Mouse (Mus musculus): ENCODE results near the gene Immp2l. TPM values are rescaled to one million over a fixed set of nuclear protein-coding genes. Genes with fewer than 3 reads are reported as not detected.

Immp2l gene
- polyA plus RNA-seq, 1 experiment = 9.6 TPM

GRCm38 (mm10) chr12:41401923-41402322 lies 378.0 kb downstream of the Immp2l start:
- no peaks in the 10 kb centered on the region for H3K36me3 ChIP-seq (ENCODE audit: control insufficient read depth, insufficient read depth)
- TF ChIP-seq TCF12 (IDR thresholded peaks at IDR 0.05; ENCODE audit: insufficient read depth, poor library complexity, severe bottlenecking) = no peak
- TF ChIP-seq USF1 (IDR thresholded peaks at IDR 0.05; ENCODE audit: low read depth) = no peak
- no peak for TF ChIP-seq TCF3 (IDR thresholded peaks at IDR 0.05; ENCODE audit: insufficient read length, low read depth)
- TF ChIP-seq E2F4 (IDR thresholded peaks at IDR 0.05; ENCODE audit: insufficient read depth) = no peak
- TF ChIP-seq MYOG (IDR thresholded peaks at IDR 0.05; ENCODE audit: control insufficient read depth in 1 of 3, insufficient read depth in 1 of 3, insufficient read length in 2 of 3, low read depth in 2 of 3) = no peak
- no peak for TF ChIP-seq REST (IDR thresholded peaks at IDR 0.05; ENCODE audit: insufficient read depth, insufficient read length)
- TF ChIP-seq SRF (IDR thresholded peaks at IDR 0.05; ENCODE audit: control insufficient read depth, insufficient read length, low read depth) = no peak
- TF ChIP-seq MYOD1 (IDR thresholded peaks at IDR 0.05; ENCODE audit: control insufficient read depth in 1 of 3, insufficient read length in 2 of 3, low read depth in 2 of 3) = no peak
- TF ChIP-seq MAX (IDR thresholded peaks at IDR 0.05; ENCODE audit: low read depth) = no peak
- TF ChIP-seq POLR2AphosphoS2 (IDR thresholded peaks at IDR 0.05; ENCODE audit: insufficient read length, low read depth) = no peak
- no peak for TF ChIP-seq CEBPB (IDR thresholded peaks at IDR 0.05; ENCODE audit: insufficient read depth, poor library complexity, severe bottlenecking)
- TF ChIP-seq POLR2A (IDR thresholded peaks at IDR 0.05; ENCODE audit: insufficient read length, low read depth) = no peak
- no peaks in the 10 kb centered on the region for H3K79me2 ChIP-seq (ENCODE audit: control insufficient read depth, insufficient read depth)
- no peak overlapping the region for H3K4me3 ChIP-seq
- H3K4me2 ChIP-seq (ENCODE audit: low read depth) = no peak overlapping the region
- no peaks in the 10 kb centered on the region for H3K27me3 ChIP-seq (ENCODE audit: control insufficient read depth, insufficient read depth, insufficient read length)
- H3ac ChIP-seq (ENCODE audit: control insufficient read depth, insufficient read length) = no peak overlapping the region

- no peak overlapping the region for H3K4me3 ChIP-seq
- no peaks in the 10 kb centered on the region for H3K79me2 ChIP-seq (ENCODE audit: control insufficient read depth, insufficient read depth)
- no peaks in the 10 kb centered on the region for H3K27me3 ChIP-seq (ENCODE audit: control insufficient read depth, insufficient read depth, insufficient read length)
- no peak overlapping the region for H3K4me2 ChIP-seq (ENCODE audit: low read depth)
- no peaks in the 10 kb centered on the region for H3K36me3 ChIP-seq (ENCODE audit: control insufficient read depth, insufficient read depth)
- TF ChIP-seq MYOG (IDR thresholded peaks at IDR 0.05; ENCODE audit: control insufficient read depth in 1 of 3, insufficient read depth in 1 of 3, insufficient read length in 2 of 3, low read depth in 2 of 3) (no peak), MYOD1 (IDR thresholded peaks at IDR 0.05; ENCODE audit: control insufficient read depth in 1 of 3, insufficient read length in 2 of 3, low read depth in 2 of 3) (no peak), USF1 (IDR thresholded peaks at IDR 0.05; ENCODE audit: low read depth) (no peak), REST (IDR thresholded peaks at IDR 0.05; ENCODE audit: insufficient read depth, insufficient read length) (no peak), SRF (IDR thresholded peaks at IDR 0.05; ENCODE audit: control insufficient read depth, insufficient read length, low read depth) (no peak), E2F4 (IDR thresholded peaks at IDR 0.05; ENCODE audit: insufficient read depth) (no peak)
- H3ac ChIP-seq (ENCODE audit: control insufficient read depth, insufficient read length) = no peak overlapping the region
Observed at GRCm38 (mm10) chr12:41409431-41409830, 385.5 kb downstream of the Immp2l start.

GRCm38 (mm10) chr12:41416635-41417034 lies 392.7 kb downstream of the Immp2l start:
- TF ChIP-seq MYOD1 (IDR thresholded peaks at IDR 0.05; ENCODE audit: control insufficient read depth in 1 of 3, insufficient read length in 2 of 3, low read depth in 2 of 3) = no peak
- TF ChIP-seq MAX (IDR thresholded peaks at IDR 0.05; ENCODE audit: low read depth) = no peak
- TF ChIP-seq CEBPB (IDR thresholded peaks at IDR 0.05; ENCODE audit: insufficient read depth, poor library complexity, severe bottlenecking) = no peak
- no peak for TF ChIP-seq REST (IDR thresholded peaks at IDR 0.05; ENCODE audit: insufficient read depth, insufficient read length)
- no peak for TF ChIP-seq E2F4 (IDR thresholded peaks at IDR 0.05; ENCODE audit: insufficient read depth)
- no peak for TF ChIP-seq MYOG (IDR thresholded peaks at IDR 0.05; ENCODE audit: control insufficient read depth in 1 of 3, insufficient read depth in 1 of 3, insufficient read length in 2 of 3, low read depth in 2 of 3)
- no peak for TF ChIP-seq TCF3 (IDR thresholded peaks at IDR 0.05; ENCODE audit: insufficient read length, low read depth)
- no peak for TF ChIP-seq SRF (IDR thresholded peaks at IDR 0.05; ENCODE audit: control insufficient read depth, insufficient read length, low read depth)
- TF ChIP-seq TCF12 (IDR thresholded peaks at IDR 0.05; ENCODE audit: insufficient read depth, poor library complexity, severe bottlenecking) = no peak
- TF ChIP-seq POLR2A (IDR thresholded peaks at IDR 0.05; ENCODE audit: insufficient read length, low read depth) = no peak
- no peak for TF ChIP-seq POLR2AphosphoS2 (IDR thresholded peaks at IDR 0.05; ENCODE audit: insufficient read length, low read depth)
- TF ChIP-seq USF1 (IDR thresholded peaks at IDR 0.05; ENCODE audit: low read depth) = no peak
- no peak overlapping the region for H3K4me3 ChIP-seq
- H3ac ChIP-seq (ENCODE audit: control insufficient read depth, insufficient read length) = no peak overlapping the region
- H3K27me3 ChIP-seq (ENCODE audit: control insufficient read depth, insufficient read depth, insufficient read length) = no peaks in the 10 kb centered on the region
- H3K79me2 ChIP-seq (ENCODE audit: control insufficient read depth, insufficient read depth) = no peaks in the 10 kb centered on the region
- no peak overlapping the region for H3K4me2 ChIP-seq (ENCODE audit: low read depth)
- H3K36me3 ChIP-seq (ENCODE audit: control insufficient read depth, insufficient read depth) = no peaks in the 10 kb centered on the region

- H3K79me2 ChIP-seq (ENCODE audit: control insufficient read depth, insufficient read depth) = no peaks in the 10 kb centered on the region
- no peak overlapping the region for H3K4me3 ChIP-seq
- no peaks in the 10 kb centered on the region for H3K27me3 ChIP-seq (ENCODE audit: control insufficient read depth, insufficient read depth, insufficient read length)
Observed at GRCm38 (mm10) chr12:41417099-41417498, 393.2 kb downstream of the Immp2l start.

GRCm38 (mm10) chr12:41417961-41418360 lies 394.1 kb downstream of the Immp2l start:
- H3K4me3 ChIP-seq = no peak overlapping the region
- H3K4me2 ChIP-seq (ENCODE audit: low read depth) = no peak overlapping the region
- H3K27me3 ChIP-seq (ENCODE audit: control insufficient read depth, insufficient read depth, insufficient read length) = no peaks in the 10 kb centered on the region
- no peaks in the 10 kb centered on the region for H3K36me3 ChIP-seq (ENCODE audit: control insufficient read depth, insufficient read depth)
- TF ChIP-seq MAX (IDR thresholded peaks at IDR 0.05; ENCODE audit: low read depth) (no peak), POLR2A (IDR thresholded peaks at IDR 0.05; ENCODE audit: insufficient read length, low read depth) (no peak), REST (IDR thresholded peaks at IDR 0.05; ENCODE audit: insufficient read depth, insufficient read length) (no peak), SRF (IDR thresholded peaks at IDR 0.05; ENCODE audit: control insufficient read depth, insufficient read length, low read depth) (no peak), MYOG (IDR thresholded peaks at IDR 0.05; ENCODE audit: control insufficient read depth in 1 of 3, insufficient read depth in 1 of 3, insufficient read length in 2 of 3, low read depth in 2 of 3) (no peak), TCF3 (IDR thresholded peaks at IDR 0.05; ENCODE audit: insufficient read length, low read depth) (no peak), CEBPB (IDR thresholded peaks at IDR 0.05; ENCODE audit: insufficient read depth, poor library complexity, severe bottlenecking) (no peak), MYOD1 (IDR thresholded peaks at IDR 0.05; ENCODE audit: control insufficient read depth in 1 of 3, insufficient read length in 2 of 3, low read depth in 2 of 3) (no peak), POLR2AphosphoS2 (IDR thresholded peaks at IDR 0.05; ENCODE audit: insufficient read length, low read depth) (no peak), E2F4 (IDR thresholded peaks at IDR 0.05; ENCODE audit: insufficient read depth) (no peak), USF1 (IDR thresholded peaks at IDR 0.05; ENCODE audit: low read depth) (no peak), TCF12 (IDR thresholded peaks at IDR 0.05; ENCODE audit: insufficient read depth, poor library complexity, severe bottlenecking) (no peak)
- H3K79me2 ChIP-seq (ENCODE audit: control insufficient read depth, insufficient read depth) = no peaks in the 10 kb centered on the region
- no peak overlapping the region for H3ac ChIP-seq (ENCODE audit: control insufficient read depth, insufficient read length)

More at GRCm38 (mm10) chr12:41417099-41417498, 393.2 kb downstream of the Immp2l start:
- Histone ChIP-seq H3K4me2 (ENCODE audit: low read depth) (no peak overlapping the region), H3K36me3 (ENCODE audit: control insufficient read depth, insufficient read depth) (no peaks in the 10 kb centered on the region), H3ac (ENCODE audit: control insufficient read depth, insufficient read length) (no peak overlapping the region)
- TF ChIP-seq MYOG (IDR thresholded peaks at IDR 0.05; ENCODE audit: control insufficient read depth in 1 of 3, insufficient read depth in 1 of 3, insufficient read length in 2 of 3, low read depth in 2 of 3) (no peak), MYOD1 (IDR thresholded peaks at IDR 0.05; ENCODE audit: control insufficient read depth in 1 of 3, insufficient read length in 2 of 3, low read depth in 2 of 3) (no peak), REST (IDR thresholded peaks at IDR 0.05; ENCODE audit: insufficient read depth, insufficient read length) (no peak), MAX (IDR thresholded peaks at IDR 0.05; ENCODE audit: low read depth) (no peak), POLR2AphosphoS2 (IDR thresholded peaks at IDR 0.05; ENCODE audit: insufficient read length, low read depth) (no peak)

All from myocyte (in vitro differentiated cells).